Mouse (Mus musculus): Measurements from ENCODE around the gene Myo1e. TPM values are rescaled to one million over a fixed set of nuclear protein-coding genes. Genes with fewer than 3 reads are reported as not detected.

Gene Myo1e
- polyA plus RNA-seq, 1 experiment, result 0.02 TPM

- H3K4me1 ChIP-seq (ENCODE audit: control insufficient read depth), result no peaks in the 10 kb centered on the region
- H3K9me3 ChIP-seq (ENCODE audit: control insufficient read depth, low read length), result peaks cover 5% of the 10 kb centered on the region; the same call in 1 of the 2 replicates
- H3K36me3 ChIP-seq (ENCODE audit: control insufficient read depth), result no peaks in the 10 kb centered on the region
- TF ChIP-seq TAL1 (IDR thresholded peaks at IDR 0.05; ENCODE audit: low read length), result no peak
- TF ChIP-seq GATA1 (IDR thresholded peaks at IDR 0.05; ENCODE audit: low read length), result no peak
- no peaks in the 10 kb centered on the region for H3K27me3 ChIP-seq (ENCODE audit: control insufficient read depth)
- H3K4me3 ChIP-seq (replicated peaks), result no peak overlapping the region
Measured at GRCm38 (mm10) chr9:70283151-70283550, 76.0 kb downstream of the Myo1e start.

GRCm38 (mm10) chr9:70284584-70285140, 77.5 kb downstream of the Myo1e start:
- Histone ChIP-seq H3K27me3 (ENCODE audit: control insufficient read depth) (no peaks in the 10 kb centered on the region), H3K4me1 (ENCODE audit: control insufficient read depth) (no peaks in the 10 kb centered on the region), H3K36me3 (ENCODE audit: control insufficient read depth) (no peaks in the 10 kb centered on the region), H3K9me3 (ENCODE audit: control insufficient read depth, low read length) (peaks cover 5% of the 10 kb centered on the region; the same call in 1 of the 2 replicates), H3K4me3 (replicated peaks) (no peak overlapping the region)
- TF ChIP-seq TAL1 (IDR thresholded peaks at IDR 0.05; ENCODE audit: low read length) (no peak), GATA1 (IDR thresholded peaks at IDR 0.05; ENCODE audit: low read length) (no peak)

- TF ChIP-seq GATA1 (IDR thresholded peaks at IDR 0.05; ENCODE audit: low read length), result no peak
- no peak for TF ChIP-seq TAL1 (IDR thresholded peaks at IDR 0.05; ENCODE audit: low read length)
- Histone ChIP-seq H3K36me3 (ENCODE audit: control insufficient read depth) (no peaks in the 10 kb centered on the region), H3K4me1 (ENCODE audit: control insufficient read depth) (no peaks in the 10 kb centered on the region), H3K4me3 (replicated peaks) (no peak overlapping the region), H3K27me3 (ENCODE audit: control insufficient read depth) (no peaks in the 10 kb centered on the region), H3K9me3 (ENCODE audit: control insufficient read depth, low read length) (no peaks in the 10 kb centered on the region)
Measured at GRCm38 (mm10) chr9:70290785-70291184, 83.6 kb downstream of the Myo1e start.

GRCm38 (mm10) chr9:70296916-70297315, 89.8 kb downstream of the Myo1e start:
- no peak overlapping the region for H3K4me3 ChIP-seq (replicated peaks)
- no peak for TF ChIP-seq TAL1 (IDR thresholded peaks at IDR 0.05; ENCODE audit: low read length)
- TF ChIP-seq GATA1 (IDR thresholded peaks at IDR 0.05; ENCODE audit: low read length), result no peak
- H3K27me3 ChIP-seq (ENCODE audit: control insufficient read depth), result no peaks in the 10 kb centered on the region
- H3K36me3 ChIP-seq (ENCODE audit: control insufficient read depth), result no peaks in the 10 kb centered on the region; the same call in 1 of the 2 replicates
- H3K9me3 ChIP-seq (ENCODE audit: control insufficient read depth, low read length), result no peaks in the 10 kb centered on the region; the same call in 1 of the 2 replicates
- no peaks in the 10 kb centered on the region for H3K4me1 ChIP-seq (ENCODE audit: control insufficient read depth)

- Histone ChIP-seq H3K36me3 (ENCODE audit: control insufficient read depth) (no peaks in the 10 kb centered on the region; the same call in 1 of the 2 replicates), H3K4me3 (replicated peaks) (no peak overlapping the region), H3K4me1 (ENCODE audit: control insufficient read depth) (no peaks in the 10 kb centered on the region), H3K27me3 (ENCODE audit: control insufficient read depth) (no peaks in the 10 kb centered on the region), H3K9me3 (ENCODE audit: control insufficient read depth, low read length) (no peaks in the 10 kb centered on the region; the same call in 1 of the 2 replicates)
- TF ChIP-seq TAL1 (IDR thresholded peaks at IDR 0.05; ENCODE audit: low read length), result no peak
- TF ChIP-seq GATA1 (IDR thresholded peaks at IDR 0.05; ENCODE audit: low read length), result no peak
Measured at GRCm38 (mm10) chr9:70298221-70298620, 91.1 kb downstream of the Myo1e start.

- no peaks in the 10 kb centered on the region; the same call in 1 of the 2 replicates for H3K9me3 ChIP-seq (ENCODE audit: control insufficient read depth, low read length)
- no peak overlapping the region for H3K4me3 ChIP-seq (replicated peaks)
- H3K27me3 ChIP-seq (ENCODE audit: control insufficient read depth), result no peaks in the 10 kb centered on the region
- H3K4me1 ChIP-seq (ENCODE audit: control insufficient read depth), result no peaks in the 10 kb centered on the region
- no peaks in the 10 kb centered on the region; the same call in 1 of the 2 replicates for H3K36me3 ChIP-seq (ENCODE audit: control insufficient read depth)
- TF ChIP-seq TAL1 (IDR thresholded peaks at IDR 0.05; ENCODE audit: low read length) (no peak), GATA1 (IDR thresholded peaks at IDR 0.05; ENCODE audit: low read length) (no peak)
Measured at GRCm38 (mm10) chr9:70300705-70301104, 93.6 kb downstream of the Myo1e start.

GRCm38 (mm10) chr9:70301598-70301997, 94.4 kb downstream of the Myo1e start:
- Histone ChIP-seq H3K27me3 (ENCODE audit: control insufficient read depth) (no peaks in the 10 kb centered on the region), H3K36me3 (ENCODE audit: control insufficient read depth) (no peaks in the 10 kb centered on the region; the same call in 1 of the 2 replicates), H3K9me3 (ENCODE audit: control insufficient read depth, low read length) (no peaks in the 10 kb centered on the region; the same call in 1 of the 2 replicates), H3K4me3 (replicated peaks) (no peak overlapping the region), H3K4me1 (ENCODE audit: control insufficient read depth) (no peaks in the 10 kb centered on the region)
- TF ChIP-seq GATA1 (IDR thresholded peaks at IDR 0.05; ENCODE audit: low read length) (no peak), TAL1 (IDR thresholded peaks at IDR 0.05; ENCODE audit: low read length) (no peak)

- TF ChIP-seq GATA1 (IDR thresholded peaks at IDR 0.05; ENCODE audit: low read length) (no peak), TAL1 (IDR thresholded peaks at IDR 0.05; ENCODE audit: low read length) (no peak)
- H3K27me3 ChIP-seq (ENCODE audit: control insufficient read depth), result no peaks in the 10 kb centered on the region
- H3K4me3 ChIP-seq (replicated peaks), result no peak overlapping the region
- H3K36me3 ChIP-seq (ENCODE audit: control insufficient read depth), result no peaks in the 10 kb centered on the region
- H3K9me3 ChIP-seq (ENCODE audit: control insufficient read depth, low read length), result no peaks in the 10 kb centered on the region; the same call in 1 of the 2 replicates
- H3K4me1 ChIP-seq (ENCODE audit: control insufficient read depth), result no peaks in the 10 kb centered on the region
Measured at GRCm38 (mm10) chr9:70304901-70305300, 97.8 kb downstream of the Myo1e start.

- H3K36me3 ChIP-seq (ENCODE audit: control insufficient read depth), result no peaks in the 10 kb centered on the region
- no peak for TF ChIP-seq TAL1 (IDR thresholded peaks at IDR 0.05; ENCODE audit: low read length)
- no peak for TF ChIP-seq GATA1 (IDR thresholded peaks at IDR 0.05; ENCODE audit: low read length)
Measured at GRCm38 (mm10) chr9:70310046-70310445, 102.9 kb downstream of the Myo1e start.

More at GRCm38 (mm10) chr9:70310046-70310445, 102.9 kb downstream of the Myo1e start:
- H3K9me3 ChIP-seq (ENCODE audit: control insufficient read depth, low read length), result no peaks in the 10 kb centered on the region; the same call in 1 of the 2 replicates
- H3K4me3 ChIP-seq (replicated peaks), result no peak overlapping the region
- no peaks in the 10 kb centered on the region for H3K4me1 ChIP-seq (ENCODE audit: control insufficient read depth)
- H3K27me3 ChIP-seq (ENCODE audit: control insufficient read depth), result no peaks in the 10 kb centered on the region
